Mouse (Mus musculus) embryonic fibroblast, embryonic 13.5 days (primary cell): Measurements from ENCODE around the gene Wwox.

Source experiments
- CTCF ChIP-seq: IDR thresholded peaks from 2 replicates; pipeline ENCODE4 v1.5.1; 2011; ENCODE audit warnings: mild to moderate bottlenecking, control low read depth, low read length, moderate library complexity, borderline replicate concordance; ENCODE audit not compliant: insufficient read depth
- POLR2A ChIP-seq: IDR thresholded peaks from 2 replicates; pipeline ENCODE4 v1.6.1; 2011; ENCODE audit warnings: low read depth, mild to moderate bottlenecking, control low read depth, low read length, moderate library complexity

DNA sequence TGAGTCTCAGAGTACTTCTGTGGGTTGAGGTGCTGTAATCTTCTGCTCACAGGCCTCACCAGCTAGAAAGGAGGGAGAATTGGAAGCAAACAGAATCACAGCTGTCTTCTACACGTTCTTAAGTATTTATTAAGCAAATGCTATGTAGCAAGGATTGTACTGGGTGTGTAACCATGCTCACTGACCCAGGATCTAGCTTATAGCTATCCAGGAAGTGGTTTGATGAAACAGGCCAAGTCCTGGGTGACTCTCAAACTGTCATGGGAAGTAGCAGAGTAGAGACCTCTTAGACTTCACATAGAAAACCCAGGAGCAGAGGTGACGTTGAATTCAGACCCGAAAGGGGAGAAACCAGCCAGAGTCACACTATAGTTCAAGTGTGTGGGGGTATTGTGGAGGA lies 28.0 kb upstream of the Wwox start:
- no peak for TF ChIP-seq POLR2A
- TF ChIP-seq CTCF: no peak
